Mouse (Mus musculus): ENCODE data around the gene En1. TPM values are rescaled to one million over a fixed set of nuclear protein-coding genes. Genes with fewer than 3 reads are reported as not detected.

The En1 gene
- polyA plus RNA-seq (2014; fragmentation: Nextera tagmentation; extraction: Ambion mirVana) = 1.6 and 2.3 TPM in 2 replicates

- under 1% methylated on average over 35 of the region's 35 CpGs for WGBS
- Histone ChIP-seq H3K9ac (ENCODE audit: low read length) (peak within 1 kb of the TSS; percentile 38; the same call in 1 of the 2 replicates), H3K4me3 (ENCODE audit: low read depth, low read length) (peak within 1 kb of the TSS; percentile 37), H3K4me2 (ENCODE audit: low read depth, severe bottlenecking) (peak within 1 kb of the TSS; percentile 70), H3K4me1 (ENCODE audit: control insufficient read depth, insufficient read depth, low read length) (0 out of 2 replicates have a peak, but pooled peaks cover 2% of the 10 kb centered on the region), H3K36me3 (ENCODE audit: control insufficient read depth, insufficient read depth, low read length) (no peaks in the 10 kb centered on the region), H3K27ac (replicated peaks; ENCODE audit: low read depth, low read length) (no peak within 1 kb of the TSS), H3K27me3 (ENCODE audit: control insufficient read depth, insufficient read depth, low read length) (peaks cover 86% of the 10 kb centered on the region), H3K9me3 (ENCODE audit: control insufficient read depth, low read length) (no peaks in the 10 kb centered on the region)
- ATAC-seq (ENCODE audit: insufficient number of reproducible peaks, low FRiP score, low TSS enrichment, low read depth) (peak; percentile 26; the same call in 1 of the 2 replicates), DNase-seq (ENCODE audit: low spot score) (peak; percentile 78)
Observed at GRCm38 (mm10) chr1:120602031-120602730, at the start of gene En1. TSS of gene En1 (plus strand) at chr1:120602418.

GRCm38 (mm10) chr1:120556926-120557846, 45.0 kb upstream of the En1 start:
- no peaks in the 10 kb centered on the region for H3K36me3 ChIP-seq (ENCODE audit: control insufficient read depth, insufficient read depth, low read length)
- H3K9ac ChIP-seq (ENCODE audit: low read length) = no peak overlapping the region
- DNase-seq (ENCODE audit: low spot score) (no peak), ATAC-seq (ENCODE audit: insufficient number of reproducible peaks, low FRiP score, low TSS enrichment, low read depth) (no peak)
- WGBS = 78% methylated on average over 15 of the region's 15 CpGs
- no peak overlapping the region for H3K4me3 ChIP-seq (ENCODE audit: low read depth, low read length)
- H3K4me1 ChIP-seq (ENCODE audit: control insufficient read depth, insufficient read depth, low read length) = no peaks in the 10 kb centered on the region
- H3K27ac ChIP-seq (replicated peaks; ENCODE audit: low read depth, low read length) = no peak overlapping the region
- no peak overlapping the region for H3K4me2 ChIP-seq (ENCODE audit: low read depth, severe bottlenecking)
- no peaks in the 10 kb centered on the region for H3K27me3 ChIP-seq (ENCODE audit: control insufficient read depth, insufficient read depth, low read length)
- no peaks in the 10 kb centered on the region for H3K9me3 ChIP-seq (ENCODE audit: control insufficient read depth, low read length)

GRCm38 (mm10) chr1:120558341-120559285, 43.6 kb upstream of the En1 start:
- Histone ChIP-seq H3K9ac (ENCODE audit: low read length) (no peak overlapping the region), H3K27ac (replicated peaks; ENCODE audit: low read depth, low read length) (no peak overlapping the region), H3K9me3 (ENCODE audit: control insufficient read depth, low read length) (no peaks in the 10 kb centered on the region), H3K4me1 (ENCODE audit: control insufficient read depth, insufficient read depth, low read length) (no peaks in the 10 kb centered on the region), H3K4me3 (ENCODE audit: low read depth, low read length) (no peak overlapping the region), H3K4me2 (ENCODE audit: low read depth, severe bottlenecking) (no peak overlapping the region), H3K36me3 (ENCODE audit: control insufficient read depth, insufficient read depth, low read length) (no peaks in the 10 kb centered on the region), H3K27me3 (ENCODE audit: control insufficient read depth, insufficient read depth, low read length) (no peaks in the 10 kb centered on the region)
- ATAC-seq (ENCODE audit: insufficient number of reproducible peaks, low FRiP score, low TSS enrichment, low read depth) (no peak), DNase-seq (ENCODE audit: low spot score) (no peak)
- 75% methylated on average over 9 of the region's 9 CpGs for WGBS

GRCm38 (mm10) chr1:120559911-120560310, 42.3 kb upstream of the En1 start:
- no peaks in the 10 kb centered on the region for H3K36me3 ChIP-seq (ENCODE audit: control insufficient read depth, insufficient read depth, low read length)
- ATAC-seq (ENCODE audit: insufficient number of reproducible peaks, low FRiP score, low TSS enrichment, low read depth) (no peak), DNase-seq (ENCODE audit: low spot score) (no peak)
- no peak overlapping the region for H3K27ac ChIP-seq (replicated peaks; ENCODE audit: low read depth, low read length)
- H3K4me1 ChIP-seq (ENCODE audit: control insufficient read depth, insufficient read depth, low read length) = no peaks in the 10 kb centered on the region
- H3K4me3 ChIP-seq (ENCODE audit: low read depth, low read length) = no peak overlapping the region
- no peaks in the 10 kb centered on the region for H3K9me3 ChIP-seq (ENCODE audit: control insufficient read depth, low read length)
- 87% methylated on average over 5 of the region's 5 CpGs for WGBS
- H3K27me3 ChIP-seq (ENCODE audit: control insufficient read depth, insufficient read depth, low read length) = no peaks in the 10 kb centered on the region
- no peak overlapping the region for H3K4me2 ChIP-seq (ENCODE audit: low read depth, severe bottlenecking)
- no peak overlapping the region for H3K9ac ChIP-seq (ENCODE audit: low read length)

GRCm38 (mm10) chr1:120581306-120581705, 20.9 kb upstream of the En1 start:
- Histone ChIP-seq H3K36me3 (ENCODE audit: control insufficient read depth, insufficient read depth, low read length) (no peaks in the 10 kb centered on the region), H3K4me2 (ENCODE audit: low read depth, severe bottlenecking) (no peak overlapping the region), H3K27me3 (ENCODE audit: control insufficient read depth, insufficient read depth, low read length) (no peaks in the 10 kb centered on the region), H3K27ac (replicated peaks; ENCODE audit: low read depth, low read length) (no peak overlapping the region), H3K4me1 (ENCODE audit: control insufficient read depth, insufficient read depth, low read length) (no peaks in the 10 kb centered on the region), H3K9me3 (ENCODE audit: control insufficient read depth, low read length) (no peaks in the 10 kb centered on the region), H3K4me3 (ENCODE audit: low read depth, low read length) (no peak overlapping the region), H3K9ac (ENCODE audit: low read length) (no peak overlapping the region)
- WGBS = 59% methylated on average over 4 of the region's 4 CpGs
- ATAC-seq (ENCODE audit: insufficient number of reproducible peaks, low FRiP score, low TSS enrichment, low read depth) (no peak), DNase-seq (ENCODE audit: low spot score) (no peak)

- Histone ChIP-seq H3K9ac (ENCODE audit: low read length) (no peak overlapping the region), H3K27me3 (ENCODE audit: control insufficient read depth, insufficient read depth, low read length) (peaks cover 7% of the 10 kb centered on the region), H3K4me3 (ENCODE audit: low read depth, low read length) (no peak overlapping the region), H3K9me3 (ENCODE audit: control insufficient read depth, low read length) (no peaks in the 10 kb centered on the region), H3K36me3 (ENCODE audit: control insufficient read depth, insufficient read depth, low read length) (no peaks in the 10 kb centered on the region), H3K27ac (replicated peaks; ENCODE audit: low read depth, low read length) (no peak overlapping the region), H3K4me2 (ENCODE audit: low read depth, severe bottlenecking) (no peak overlapping the region), H3K4me1 (ENCODE audit: control insufficient read depth, insufficient read depth, low read length) (no peaks in the 10 kb centered on the region)
- WGBS = 29% methylated on average over 2 of the region's 2 CpGs
- no peak for ATAC-seq (ENCODE audit: insufficient number of reproducible peaks, low FRiP score, low TSS enrichment, low read depth)
- no peak for DNase-seq (ENCODE audit: low spot score)
Observed at GRCm38 (mm10) chr1:120585481-120585880, 16.7 kb upstream of the En1 start.

GRCm38 (mm10) chr1:120586500-120587110, 15.6 kb upstream of the En1 start:
- peaks cover 17% of the 10 kb centered on the region for H3K27me3 ChIP-seq (ENCODE audit: control insufficient read depth, insufficient read depth, low read length)
- no peak; the same call in 1 of the 2 replicates for ATAC-seq (ENCODE audit: insufficient number of reproducible peaks, low FRiP score, low TSS enrichment, low read depth)
- DNase-seq (ENCODE audit: low spot score) = peak; percentile 87
- H3K4me3 ChIP-seq (ENCODE audit: low read depth, low read length) = no peak overlapping the region
- H3K9me3 ChIP-seq (ENCODE audit: control insufficient read depth, low read length) = no peaks in the 10 kb centered on the region
- H3K4me2 ChIP-seq (ENCODE audit: low read depth, severe bottlenecking) = no peak overlapping the region
- 11% methylated on average over 7 of the region's 7 CpGs for WGBS
- H3K36me3 ChIP-seq (ENCODE audit: control insufficient read depth, insufficient read depth, low read length) = no peaks in the 10 kb centered on the region
- H3K27ac ChIP-seq (replicated peaks; ENCODE audit: low read depth, low read length) = no peak overlapping the region
- no peak overlapping the region for H3K9ac ChIP-seq (ENCODE audit: low read length)
- H3K4me1 ChIP-seq (ENCODE audit: control insufficient read depth, insufficient read depth, low read length) = no peaks in the 10 kb centered on the region
